Mouse (Mus musculus) heart, postnatal 0 days (tissue): ENCODE results near the gene Foxp1. TPM values are rescaled to one million over a fixed set of nuclear protein-coding genes. Genes with fewer than 3 reads are reported as not detected.

Source experiments
- ATAC-seq: fragments of 200-750 bp; cut with Nextera tagmentation; 2 replicates; pipeline ENCODE4 v1.8.0; 2017; ENCODE audit warnings: low read depth, moderate number of reproducible peaks, moderate library complexity; ENCODE audit not compliant: insufficient read depth
- DNase-seq: peaks from one replicate; pipeline ENCODE4 v3.0.0-alpha.2; 2016; ENCODE audit warnings: low spot score
- H3K27ac ChIP-seq: fragments of 300-500 bp; sonication (generic); 2 replicates; pipeline ENCODE4 v1.5.1; 2014; ENCODE audit warnings: low read depth, mild to moderate bottlenecking
- H3K27me3 ChIP-seq: fragments of 300-500 bp; sonication (generic); 2 replicates; pipeline ENCODE4 v1.6.1; 2014; ENCODE audit warnings: low read length, mixed read lengths; ENCODE audit not compliant: control insufficient read depth, insufficient read depth
- H3K36me3 ChIP-seq: fragments of 300-500 bp; sonication (generic); replicated peaks from 2 replicates; pipeline ENCODE4 v1.6.1; 2014; ENCODE audit warnings: low read length, mixed read lengths; ENCODE audit not compliant: control insufficient read depth, insufficient read depth
- H3K4me1 ChIP-seq: fragments of 300-500 bp; sonication (generic); 2 replicates; pipeline ENCODE4 v1.6.1; 2014; ENCODE audit warnings: antibody characterized with exemption; ENCODE audit not compliant: control insufficient read depth, insufficient read depth
- H3K4me2 ChIP-seq: fragments of 300-500 bp; sonication (generic); 2 replicates; pipeline ENCODE4 v1.6.1; 2014; ENCODE audit warnings: low read depth, mild to moderate bottlenecking, low read length, moderate library complexity
- H3K4me3 ChIP-seq: fragments of 300-500 bp; sonication (generic); 2 replicates; pipeline ENCODE4 v1.5.1; 2014; ENCODE audit warnings: low read depth, low read length
- H3K9ac ChIP-seq: fragments of 300-500 bp; sonication (generic); replicated peaks from 2 replicates; pipeline ENCODE4 v1.6.1; 2014; ENCODE audit warnings: low read depth, low read length, mixed read lengths
- H3K9me3 ChIP-seq: fragments of 300-500 bp; sonication (generic); replicated peaks from 2 replicates; pipeline ENCODE4 v1.6.1; 2016; ENCODE audit warnings: low read length; ENCODE audit not compliant: control insufficient read depth
- CTCF ChIP-seq: IDR thresholded peaks from 2 replicates; pipeline ENCODE4 v1.5.1; 2016; ENCODE audit warnings: antibody characterized with exemption, control low read depth, low read depth
- EP300 ChIP-seq: IDR thresholded peaks from 2 replicates; pipeline ENCODE4 v1.6.1; 2016; ENCODE audit warnings: antibody characterized with exemption, low read depth
- WGBS: fragments of 180-500 bp; shearing (Covaris S2); extraction: QIAGEN DNeasy Blood & Tissue Kit; methylation state at CpG from one replicate; pipeline ENCODE4 v1.1.7; 2014; 5-methylcytosine and 5-hydroxymethylcytosine counted together
- polyA plus RNA-seq: library from polyadenylated mRNA; unstranded; fragments of >200 nt; fragmentation: Nextera tagmentation; extraction: Ambion mirVana; gene quantifications from 2 replicates; pipeline ENCODE4 v1.2.1, GENCODE M21; 2015
- total RNA-seq: library from RNA; depleted of rRNA; stranded (reverse); fragments of >200 nt; gene quantifications from 2 replicates; pipeline ENCODE4 v1.2.3, GENCODE M21; 2014; ENCODE audit warnings: low replicate concordance

The Foxp1 gene
- total and polyA plus RNA-seq, 2 experiments from 2014 or later: 40.7 to 88.1 TPM

DNA sequence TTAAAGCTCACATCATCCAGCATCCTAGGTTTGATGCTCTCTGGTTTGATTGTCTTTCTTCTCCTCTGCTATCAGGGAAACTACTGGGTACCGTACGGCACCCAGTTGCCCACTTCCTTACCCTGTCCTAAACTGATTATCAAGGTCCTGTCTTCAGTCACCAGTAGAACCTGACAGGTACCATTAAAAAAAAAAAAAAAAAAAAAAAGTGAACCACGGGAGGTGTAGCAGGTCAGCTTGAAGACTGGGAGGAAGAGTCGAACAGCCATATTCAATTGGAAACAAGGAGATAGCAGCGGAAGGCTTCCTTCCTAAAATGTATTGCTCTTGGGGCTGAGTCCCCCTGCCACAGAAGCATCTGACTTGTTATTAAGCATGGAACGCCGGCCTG is 425.8 kb downstream of the Foxp1 start:
- H3K36me3 ChIP-seq: no peaks in the 10 kb centered on the region
- H3K9me3 ChIP-seq: no peaks in the 10 kb centered on the region
- WGBS: 29% methylated on average over 7 of the region's 7 CpGs
- no peaks in the 10 kb centered on the region for H3K27me3 ChIP-seq
- H3K27ac ChIP-seq: peak overlapping the region; percentile 97
- DNase-seq (no peak), ATAC-seq (no peak)
- peak overlapping the region; percentile 61 for H3K9ac ChIP-seq
- H3K4me3 ChIP-seq: peak overlapping the region; percentile 49; the same call in 1 of the 2 replicates
- TF ChIP-seq EP300 (no peak), CTCF (no peak)
- H3K4me2 ChIP-seq: peak overlapping the region; percentile 67
- peaks cover 32% of the 10 kb centered on the region for H3K4me1 ChIP-seq

GRCm38 (mm10) chr6:99096105-99096775 is 426.3 kb downstream of the Foxp1 start:
- Histone ChIP-seq H3K9me3 (no peaks in the 10 kb centered on the region), H3K4me2 (peak overlapping the region; percentile 67), H3K27ac (peak overlapping the region; percentile 97), H3K27me3 (no peaks in the 10 kb centered on the region), H3K4me3 (peak overlapping the region; percentile 49), H3K36me3 (no peaks in the 10 kb centered on the region), H3K9ac (peak overlapping the region; percentile 61), H3K4me1 (peaks cover 35% of the 10 kb centered on the region)
- DNase-seq (peak; percentile 67), ATAC-seq (peak; percentile 31)
- TF ChIP-seq EP300 (no peak), CTCF (no peak)
- WGBS: 5% methylated on average over 12 of the region's 12 CpGs

- H3K4me1 ChIP-seq: peaks cover 32% of the 10 kb centered on the region
- H3K9me3 ChIP-seq: no peaks in the 10 kb centered on the region
- TF ChIP-seq EP300: peak; percentile 60
- no peak for TF ChIP-seq CTCF
- H3K27me3 ChIP-seq: no peaks in the 10 kb centered on the region
- peak; percentile 80 for ATAC-seq
- under 1% methylated on average over 18 of the region's 18 CpGs for WGBS
- peak; percentile 91 for DNase-seq
- H3K4me2 ChIP-seq: peak overlapping the region; percentile 67
- H3K9ac ChIP-seq: peak overlapping the region; percentile 61
- H3K36me3 ChIP-seq: no peaks in the 10 kb centered on the region
- peak overlapping the region; percentile 97 for H3K27ac ChIP-seq
- H3K4me3 ChIP-seq: peak overlapping the region; percentile 49
Observed at GRCm38 (mm10) chr6:99095185-99096104, 427.1 kb downstream of the Foxp1 start.

- Histone ChIP-seq H3K36me3 (no peaks in the 10 kb centered on the region), H3K4me2 (peak overlapping the region; percentile 67), H3K27me3 (no peaks in the 10 kb centered on the region), H3K4me1 (peaks cover 28% of the 10 kb centered on the region), H3K9ac (peak overlapping the region; percentile 61), H3K4me3 (peak overlapping the region; percentile 49), H3K9me3 (no peaks in the 10 kb centered on the region), H3K27ac (peak overlapping the region; percentile 97)
- DNase-seq: peak; percentile 66
- no peak for TF ChIP-seq CTCF
- TF ChIP-seq EP300: no peak
- ATAC-seq: peak; percentile 34; the same call in 1 of the 2 replicates
- 7% methylated on average over 10 of the region's 10 CpGs for WGBS
Observed at GRCm38 (mm10) chr6:99094339-99094989, 428.1 kb downstream of the Foxp1 start.

GRCm38 (mm10) chr6:99093856-99094255 is 428.7 kb downstream of the Foxp1 start:
- WGBS: 10% methylated on average over 2 of the region's 2 CpGs
- Histone ChIP-seq H3K27me3 (no peaks in the 10 kb centered on the region), H3K4me3 (peak overlapping the region; percentile 49), H3K9me3 (no peaks in the 10 kb centered on the region), H3K27ac (peak overlapping the region; percentile 97), H3K9ac (0 out of 2 replicates have a peak overlapping the region, but pooled peaks have one; percentile 32), H3K36me3 (no peaks in the 10 kb centered on the region), H3K4me2 (peak overlapping the region; percentile 67), H3K4me1 (peaks cover 28% of the 10 kb centered on the region)
- ATAC-seq (peak; percentile 70), DNase-seq (peak; percentile 81)
- TF ChIP-seq EP300 (peak; percentile 51; the same call in 1 of the 2 replicates), CTCF (no peak)
